In genomic region chr17:62253448-62253847, GRCm38 (mm10) we compare ENCODE assay signal across 24 mouse cellular contexts.
"Had no signal": no experiment of that assay in that cellular context is flagged by ENCODE, and none has a peak within 500 bp of the region (broad histone marks: within the 10 kb centered on the region; RNA-seq: fewer than 3 reads in every experiment).

No protein-coding gene starts in this region.

- H3K9ac ChIP-seq: forebrain, embryonic 15.5 days; forebrain, postnatal 0 days; hindbrain, embryonic 13.5 days; hindbrain, embryonic 15.5 days; kidney, embryonic 15.5 days; limb, embryonic 13.5 days; limb, embryonic 15.5 days; liver, embryonic 12.5 days; liver, embryonic 14.5 days had no signal

- DNase-seq: forebrain, postnatal 0 days; gastrocnemius, postnatal 14 days; gastrocnemius, postnatal 36 days; heart, adult 18-20 months; kidney, adult 11 months; kidney, adult 2 months; kidney, adult 9 months; kidney, postnatal 14 days; kidney, postnatal 36 days; layer of hippocampus, adult 9-11 months; layer of hippocampus, postnatal 36 days; left cerebral cortex, postnatal 4 days; lung, adult 18-20 months had no signal

- H3K27me3 ChIP-seq: forebrain, embryonic 15.5 days; hindbrain, embryonic 13.5 days; hindbrain, embryonic 15.5 days; kidney, embryonic 15.5 days; limb, embryonic 13.5 days; limb, embryonic 15.5 days; liver, embryonic 12.5 days had no signal

- H3K36me3 ChIP-seq: forebrain, embryonic 15.5 days; hindbrain, embryonic 13.5 days; hindbrain, embryonic 15.5 days; kidney, embryonic 15.5 days; limb, embryonic 13.5 days; limb, embryonic 15.5 days; liver, embryonic 12.5 days had no signal

- H3K4me2 ChIP-seq: forebrain, embryonic 15.5 days; hindbrain, embryonic 13.5 days; hindbrain, embryonic 15.5 days; kidney, embryonic 15.5 days; limb, embryonic 13.5 days; limb, embryonic 15.5 days; liver, embryonic 12.5 days had no signal

- ATAC-seq: forebrain, embryonic 15.5 days; forebrain, postnatal 0 days; hindbrain, postnatal 0 days; intestine, embryonic 16.5 days; liver, embryonic 12.5 days had no signal

- H3K4me1 ChIP-seq: forebrain, embryonic 15.5 days; hindbrain, embryonic 13.5 days; hindbrain, embryonic 15.5 days; kidney, embryonic 15.5 days; limb, embryonic 13.5 days; limb, embryonic 15.5 days; liver, embryonic 12.5 days had no signal

- H3K9me3 ChIP-seq: forebrain, embryonic 15.5 days; hindbrain, embryonic 13.5 days; hindbrain, embryonic 15.5 days; kidney, embryonic 15.5 days; limb, embryonic 13.5 days; limb, embryonic 15.5 days; liver, embryonic 12.5 days had no signal

- H3K27ac ChIP-seq: forebrain, embryonic 15.5 days; hindbrain, embryonic 13.5 days; hindbrain, embryonic 15.5 days; hindbrain, postnatal 0 days; kidney, embryonic 15.5 days; kidney, postnatal 0 days; limb, embryonic 13.5 days; limb, embryonic 15.5 days; liver, embryonic 12.5 days; liver, embryonic 14.5 days had no signal

- H3K4me3 ChIP-seq: forebrain, embryonic 15.5 days; hindbrain, embryonic 13.5 days; hindbrain, embryonic 15.5 days; kidney, embryonic 15.5 days; limb, embryonic 13.5 days; limb, embryonic 15.5 days; liver, embryonic 12.5 days had no signal
